Mouse (Mus musculus) left cerebral cortex, adult 2 months (tissue): ENCODE results near the gene Spata7. TPM values are rescaled to one million over a fixed set of nuclear protein-coding genes. Genes with fewer than 3 reads are reported as not detected.

Source experiments
- DNase-seq, 2 experiments: peaks; one replicate each; pipeline ENCODE4 v3.0.0; 2021 to 2022; ENCODE audit warnings: low spot score in 2 of 2, mixed read lengths in 1 of 2; ENCODE audit errors: extremely low spot score in 1 of 2
- H3K27ac ChIP-seq: fragments of 200-600 bp; 2 replicates; pipeline ENCODE4 v1.8.1; 2022
- H3K4me3 ChIP-seq: fragments of 200-600 bp; 2 replicates; pipeline ENCODE4 v1.8.1; 2022
- CTCF ChIP-seq: fragments of 200-600 bp; IDR thresholded peaks from 2 replicates; pipeline ENCODE4 v1.8.1; 2022; ENCODE audit warnings: antibody characterized with exemption, mild to moderate bottlenecking, moderate library complexity
- intact Hi-C: fragments of 180-260 bp; cut with DNase I; formaldehyde crosslinking; loops from one replicate; pipeline ENCODE4 v1.15.1; 2025
- long read RNA-seq, 2 experiments: library from polyadenylated mRNA; stranded (forward); transcript quantifications; one replicate each; pipeline ENCODE4 v2.0.0; 2021; ENCODE audit warnings: borderline mapping rate in 2 of 2
- total RNA-seq, 2 experiments: library from RNA; stranded (reverse); gene quantifications; 2 replicates each; pipeline ENCODE4 v1.2.3; 2021

The Spata7 gene
- 10 to 100 TPM; 34.3 to 39.7 TPM for total RNA-seq
- long read RNA-seq, experiment 1, transcript Spata7-201 (12 exons, 2,052 nt), result major isoform, 7 of 13 reads
- long read RNA-seq, experiment 1, partial matches to known transcripts, result 0 of 13 reads
- long read RNA-seq, experiment 1, other reads (novel, unspliced or antisense), result 5 of 13 reads
- long read RNA-seq, experiment 2, transcript Spata7-201 (12 exons, 2,052 nt), result major isoform, 7 of 12 reads
- long read RNA-seq, experiment 2, partial matches to known transcripts, result 0 of 12 reads
- long read RNA-seq, experiment 2, other reads (novel, unspliced or antisense), result 4 of 12 reads

DNA sequence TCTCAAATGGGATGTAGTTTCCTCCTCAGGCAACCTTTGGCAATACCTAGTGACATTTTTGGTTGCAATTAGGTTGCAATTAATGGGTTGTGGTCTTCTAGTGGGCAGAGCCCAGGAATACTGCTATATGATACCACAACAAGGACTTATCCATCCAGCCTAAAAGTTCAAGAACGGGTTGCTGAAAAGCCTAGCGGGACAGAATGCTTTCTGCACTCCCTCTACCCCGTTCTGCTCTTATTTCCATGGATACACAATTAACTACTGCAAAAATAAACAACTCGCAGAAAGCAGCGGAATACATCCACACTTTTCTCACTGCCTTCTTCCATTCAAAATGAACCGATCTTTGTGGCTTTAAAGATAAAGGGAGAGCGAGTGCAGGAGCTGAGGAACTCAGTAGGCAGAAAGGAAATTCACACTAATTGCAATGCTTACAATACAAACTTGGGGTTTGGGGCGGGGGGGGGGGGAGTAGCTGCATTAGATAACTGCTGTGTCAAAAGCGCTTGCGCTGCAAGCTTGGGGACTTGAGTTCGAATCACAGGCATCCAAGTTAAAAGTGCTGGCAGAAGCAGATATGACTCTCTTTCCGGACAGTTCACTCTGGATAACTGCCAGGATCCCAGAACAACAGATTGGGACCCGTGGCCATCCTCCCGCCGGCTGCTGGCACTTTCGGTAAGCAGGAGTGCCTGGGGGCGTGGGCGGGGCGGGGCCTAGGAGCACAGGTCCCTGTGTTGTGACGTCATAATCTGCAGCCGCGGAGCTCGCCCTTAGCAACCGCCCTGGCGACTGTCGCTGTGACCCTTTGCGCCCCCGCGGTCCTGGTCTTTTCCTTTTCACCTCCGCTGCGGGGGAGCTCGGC, at the start of gene Spata7:
Spata7 (plus strand) TSS at position 766 of the 868 bp plus-strand sequence.
- no peak for TF ChIP-seq CTCF
- peak within 1 kb of the TSS; percentile 95 for H3K27ac ChIP-seq
- H3K4me3 ChIP-seq, result peak within 1 kb of the TSS; percentile 78
- peak; percentile 83 to 87 for DNase-seq
- intact Hi-C loops, result loop anchor here (5.0 kb wide), 1 partner anchor 55 kb away; no protein-coding TSS in a partner anchor

DNA sequence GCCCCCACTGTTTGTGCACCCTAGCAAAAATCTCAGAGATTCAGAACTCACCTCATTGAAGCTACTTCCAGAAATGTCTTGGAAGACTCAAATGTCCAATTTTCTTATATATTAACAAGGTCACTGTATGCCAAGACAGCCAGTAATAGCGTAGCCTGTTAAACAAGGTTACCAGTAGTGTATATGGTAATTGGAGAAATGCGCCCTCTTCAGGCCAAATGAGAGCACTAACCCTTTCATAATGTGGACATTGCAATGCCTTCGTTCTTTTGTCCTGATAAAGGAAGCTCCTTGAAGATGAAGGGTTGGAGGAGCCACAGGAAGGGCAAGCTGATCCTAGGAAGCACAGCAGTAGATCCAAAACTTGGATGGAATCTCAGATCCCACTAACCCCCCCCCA, 42.7 kb upstream of the Spata7 start:
- no peak overlapping the region for H3K27ac ChIP-seq
- H3K4me3 ChIP-seq, result no peak overlapping the region
- DNase-seq, result no peak
- peak; percentile 55 for TF ChIP-seq CTCF
- intact Hi-C loops, result loop anchor here (5.0 kb wide), 1 partner anchor 253 kb away; no protein-coding TSS in a partner anchor

DNA sequence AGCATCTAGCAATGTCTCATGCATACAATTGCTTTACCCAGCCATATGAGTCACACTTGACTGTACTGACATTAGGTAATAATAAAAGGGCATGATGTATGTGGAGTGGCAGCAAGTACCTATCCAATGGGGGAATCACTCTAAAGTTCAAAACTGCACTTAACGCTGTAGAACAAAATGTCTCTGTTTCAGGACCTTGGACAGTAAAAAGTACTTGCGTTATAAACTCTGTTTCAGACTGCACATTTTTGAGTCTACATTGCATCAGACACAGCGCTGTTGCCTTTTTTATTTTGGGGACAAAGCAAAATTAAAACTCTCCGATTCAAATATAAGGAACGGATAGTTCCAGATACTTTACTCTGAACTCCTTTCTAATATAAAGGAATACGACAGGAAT, 39.4 kb upstream of the Spata7 start:
- intact Hi-C loops, result loop anchor here (5.0 kb wide), 1 partner anchor 256 kb away; no protein-coding TSS in a partner anchor
- H3K27ac ChIP-seq, result no peak overlapping the region
- no peak for DNase-seq

DNA sequence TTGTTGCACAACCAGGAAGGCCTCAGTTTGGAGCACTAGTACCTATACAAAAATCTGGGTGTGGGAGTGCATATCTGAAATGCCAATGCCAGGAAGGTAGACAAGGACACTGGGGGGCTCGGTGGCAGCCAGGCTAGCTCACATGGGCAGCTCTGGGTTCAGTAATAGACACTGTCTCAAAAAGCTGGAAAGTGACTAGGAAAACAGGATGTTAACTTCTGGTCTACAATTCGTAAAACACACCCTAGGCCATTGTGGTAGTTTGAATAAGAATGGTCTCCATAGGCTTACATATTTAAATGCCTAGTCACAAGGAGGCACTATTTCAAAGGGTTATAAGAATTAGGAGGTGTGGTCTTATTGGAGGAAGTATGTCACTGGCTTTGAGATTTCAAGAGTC, 36.9 kb upstream of the Spata7 start:
- Histone ChIP-seq H3K4me3 (no peak overlapping the region), H3K27ac (no peak overlapping the region)
- no peak for DNase-seq
- intact Hi-C loops, result no loop called here
- no peak for TF ChIP-seq CTCF

More for the DNA sequence above, 39.4 kb upstream of the Spata7 start:
- TF ChIP-seq CTCF, result no peak
- H3K4me3 ChIP-seq, result no peak overlapping the region

DNA sequence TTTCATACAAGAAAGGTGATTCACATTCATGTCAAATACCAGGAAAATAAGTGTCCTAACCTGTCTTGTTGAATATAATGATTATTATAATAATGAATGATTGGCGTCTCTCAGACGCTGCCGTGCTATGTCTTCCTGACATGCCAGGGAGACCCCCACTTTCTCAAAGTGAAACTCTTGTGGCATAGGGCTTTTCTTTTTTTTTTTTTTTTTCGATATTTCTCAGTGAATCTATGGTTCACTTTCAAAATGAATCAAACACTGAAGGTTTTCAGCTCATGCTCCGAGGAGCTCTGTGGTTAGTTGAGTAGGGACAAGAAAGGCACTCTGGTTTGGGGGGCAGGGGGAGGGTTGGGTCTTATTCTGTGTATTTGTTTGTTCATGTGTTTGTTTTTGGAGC, 27.1 kb upstream of the Spata7 start:
- no peak overlapping the region for H3K4me3 ChIP-seq
- no peak for TF ChIP-seq CTCF
- intact Hi-C loops, result no loop called here
- no peak overlapping the region for H3K27ac ChIP-seq
- DNase-seq, result no peak

DNA sequence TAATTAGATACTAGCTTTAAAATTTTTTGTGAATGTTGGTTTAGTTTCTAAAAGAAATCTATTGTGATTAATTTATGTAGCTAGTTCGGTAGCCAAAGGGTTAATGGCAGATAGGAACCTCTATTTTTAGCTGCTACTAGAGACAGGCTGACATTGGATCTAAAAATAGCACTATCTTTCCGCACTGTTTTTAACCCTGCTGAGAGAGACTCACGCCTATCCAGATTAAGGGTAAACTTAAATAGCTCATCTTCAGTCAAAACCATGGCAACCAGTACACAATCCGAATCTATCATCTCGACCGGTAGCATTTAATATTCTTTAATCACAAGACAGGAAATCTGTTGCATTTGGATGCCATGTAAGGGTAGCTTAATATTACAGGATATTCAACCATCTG, 25.8 kb upstream of the Spata7 start:
- H3K27ac ChIP-seq, result no peak overlapping the region
- no peak for DNase-seq
- no peak for TF ChIP-seq CTCF
- H3K4me3 ChIP-seq, result no peak overlapping the region
- intact Hi-C loops, result no loop called here

DNA sequence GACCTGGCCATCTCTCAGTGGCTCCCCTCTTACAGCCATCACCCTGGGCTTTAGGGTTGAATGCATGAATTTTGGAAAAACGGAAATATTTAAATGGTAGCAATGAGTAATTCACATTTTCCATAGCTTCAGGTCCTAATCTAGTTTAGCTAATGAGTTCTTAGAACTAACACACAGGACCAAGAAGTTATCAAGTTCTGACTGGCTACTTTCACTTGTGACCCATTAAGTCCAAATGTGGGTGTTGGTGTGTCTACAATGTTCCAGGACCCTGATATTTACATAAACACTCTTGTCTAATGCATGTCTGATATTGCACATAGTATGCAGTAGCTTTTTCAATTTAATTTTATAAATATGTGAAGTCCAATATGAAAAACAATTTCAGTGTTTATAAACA, 22.7 kb upstream of the Spata7 start:
- intact Hi-C loops, result no loop called here
- Histone ChIP-seq H3K27ac (no peak overlapping the region), H3K4me3 (no peak overlapping the region)
- DNase-seq, result no peak
- no peak for TF ChIP-seq CTCF

DNA sequence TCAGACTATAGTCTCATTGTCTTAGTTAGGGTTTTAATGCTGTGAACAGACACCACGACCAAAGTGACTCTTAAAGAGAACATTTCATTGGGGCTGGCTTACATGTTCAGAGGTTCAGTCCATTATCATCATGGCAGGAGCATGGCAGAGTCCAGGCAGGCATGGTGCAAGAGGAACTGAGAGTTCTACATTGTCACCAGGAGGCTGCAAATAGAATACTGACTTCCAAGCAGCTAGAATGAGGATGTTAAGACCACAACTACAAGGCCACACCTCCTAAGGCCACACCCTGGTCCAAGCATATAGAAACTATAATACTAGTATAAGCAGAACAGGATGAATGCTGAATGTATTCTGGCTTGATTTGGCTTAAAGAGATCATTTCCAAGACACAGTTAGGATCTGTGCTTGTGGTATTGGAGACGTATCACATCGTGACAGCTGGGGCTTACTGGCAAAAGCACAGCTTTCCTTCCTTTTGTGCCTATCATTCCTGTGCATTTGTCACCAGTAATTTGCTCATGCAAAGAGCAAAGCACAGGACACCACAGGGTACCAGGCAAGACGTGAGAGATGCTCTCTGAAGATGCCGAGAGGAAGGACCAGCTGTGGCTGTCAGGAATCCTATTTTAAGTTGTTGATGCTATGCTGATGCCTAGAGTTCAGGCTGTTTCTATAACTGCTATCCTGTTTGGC, 21.2 kb upstream of the Spata7 start:
- no peak for DNase-seq
- Histone ChIP-seq H3K4me3 (no peak overlapping the region), H3K27ac (no peak overlapping the region)
- intact Hi-C loops, result no loop called here
- TF ChIP-seq CTCF, result no peak

DNA sequence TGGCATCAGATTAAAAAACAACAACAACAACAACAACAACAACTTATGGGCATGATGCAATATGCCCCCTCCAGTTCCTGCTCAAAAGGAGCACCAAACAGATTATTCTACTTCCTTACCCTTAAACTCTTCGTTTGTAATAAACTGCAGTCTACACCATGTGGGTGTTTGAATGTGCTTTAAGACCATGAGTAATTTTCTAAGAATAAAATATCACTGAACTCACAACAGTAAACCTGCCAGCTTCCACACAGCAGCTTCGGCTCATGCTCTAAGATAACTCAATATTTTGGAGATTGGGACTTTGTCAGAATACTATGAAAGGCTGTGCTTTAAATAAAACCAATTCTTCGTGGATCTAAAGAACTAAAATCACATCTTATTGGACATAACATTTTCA, 17.6 kb upstream of the Spata7 start:
- no peak overlapping the region for H3K4me3 ChIP-seq
- DNase-seq, result no peak
- no peak overlapping the region for H3K27ac ChIP-seq
- TF ChIP-seq CTCF, result no peak
- intact Hi-C loops, result no loop called here

DNA sequence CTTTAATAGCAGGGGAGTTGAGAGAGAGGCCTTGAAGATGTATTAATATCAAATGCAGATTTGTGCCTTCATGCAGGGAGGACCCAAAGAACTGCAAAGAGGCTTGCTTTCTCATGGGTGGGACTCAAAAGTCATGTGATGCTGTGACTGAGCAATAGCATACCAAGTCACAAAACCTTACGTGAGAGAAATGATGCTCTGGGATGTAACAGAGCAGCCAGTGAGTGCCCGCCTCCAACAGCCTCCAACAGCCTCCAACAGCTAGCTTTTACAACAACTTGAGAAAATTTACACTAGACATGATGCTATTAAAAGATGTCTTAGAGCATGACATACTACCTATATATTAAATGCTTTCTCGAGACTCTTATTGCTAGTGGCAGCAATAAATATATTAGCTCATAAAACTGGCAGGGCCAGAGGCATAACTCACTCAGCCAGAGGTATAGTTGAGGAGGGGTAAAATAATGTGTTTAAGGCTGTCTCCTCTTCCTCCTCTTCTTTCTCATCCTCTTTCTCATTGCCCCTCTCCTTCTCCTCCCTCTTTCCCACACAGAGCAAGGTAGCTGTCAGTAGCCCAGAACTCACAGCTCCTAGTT, 12.9 kb upstream of the Spata7 start:
- no peak overlapping the region for H3K4me3 ChIP-seq
- no peak for TF ChIP-seq CTCF
- H3K27ac ChIP-seq, result no peak overlapping the region
- DNase-seq, result no peak
- intact Hi-C loops, result no loop called here

DNA sequence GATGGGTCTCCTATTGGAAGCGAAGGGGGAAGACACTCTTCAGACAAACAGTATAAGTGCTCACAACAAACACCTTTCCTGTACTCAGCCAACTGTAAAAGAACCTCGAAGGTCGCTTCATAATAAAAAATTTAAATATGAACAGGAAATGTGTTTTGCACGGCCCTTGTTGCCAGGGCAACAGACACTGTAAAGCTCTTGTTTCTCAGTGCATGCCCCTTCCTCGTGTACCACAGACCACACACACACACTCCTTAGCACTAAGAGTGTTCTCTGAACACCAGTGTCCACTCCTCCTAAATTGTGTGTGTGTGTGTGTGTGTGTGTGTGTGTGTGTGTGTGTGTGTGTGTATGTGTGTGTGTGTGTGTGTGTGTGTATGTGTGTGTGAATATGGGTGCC, 12.2 kb upstream of the Spata7 start:
- no peak for TF ChIP-seq CTCF
- H3K27ac ChIP-seq, result no peak overlapping the region
- intact Hi-C loops, result no loop called here
- no peak for DNase-seq
- H3K4me3 ChIP-seq, result no peak overlapping the region
